Mouse (Mus musculus): ENCODE data around the gene Fcho2. TPM values are rescaled to one million over a fixed set of nuclear protein-coding genes. Genes with fewer than 3 reads are reported as not detected.

The Fcho2 gene
- total RNA-seq, 2 experiments from 2014 or later: 165 to 189 TPM

DNA sequence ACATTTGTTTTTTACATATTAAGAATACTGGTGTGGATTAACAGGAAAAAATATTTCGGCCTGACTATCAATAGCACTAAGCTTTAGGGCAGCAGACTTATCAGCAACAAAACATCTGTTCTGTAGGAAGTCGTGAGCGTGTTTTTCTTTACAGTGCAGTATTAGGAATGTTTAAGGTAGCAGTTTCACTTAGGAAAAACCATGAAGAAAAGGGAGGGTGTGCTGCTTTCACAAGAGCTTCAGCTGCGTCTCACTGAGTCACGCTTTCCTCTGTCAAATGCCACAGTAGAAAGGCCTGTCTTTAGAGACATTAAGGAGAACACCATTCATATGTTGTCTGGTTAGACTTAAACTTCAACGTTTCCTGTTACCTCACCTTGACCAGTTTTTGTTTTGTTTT is 5.1 kb downstream of the Fcho2 start:
- ATAC-seq (replicated peaks; ENCODE audit: low FRiP score, poor library complexity, severe bottlenecking): peak; percentile 80

GRCm38 (mm10) chr13:98809087-98809486 is 6.2 kb downstream of the Fcho2 start:
- ATAC-seq (replicated peaks; ENCODE audit: low FRiP score, poor library complexity, severe bottlenecking): no peak

GRCm38 (mm10) chr13:98804480-98804879 is 10.8 kb downstream of the Fcho2 start:
- no peak for ATAC-seq (replicated peaks; ENCODE audit: low FRiP score, poor library complexity, severe bottlenecking)

DNA sequence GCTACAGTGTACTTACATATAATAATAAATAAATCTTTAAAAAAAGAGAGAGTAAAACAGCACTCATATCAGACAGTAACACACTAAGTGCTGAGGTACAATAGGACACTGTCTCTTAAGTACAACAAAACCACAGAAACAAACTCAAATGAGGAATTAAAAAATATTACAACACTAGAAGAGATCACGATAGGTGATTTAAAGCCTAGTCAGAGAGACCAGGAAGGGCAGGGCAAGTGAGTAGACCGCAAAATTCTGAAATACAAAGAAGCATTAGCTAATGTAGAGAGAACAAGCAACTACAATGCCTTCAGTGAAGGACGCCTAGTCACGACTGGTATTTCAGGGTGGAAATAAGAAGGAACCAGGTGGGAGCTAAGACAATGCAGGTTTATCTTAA is 11.6 kb downstream of the Fcho2 start:
- no peak for ATAC-seq (replicated peaks; ENCODE audit: low FRiP score, poor library complexity, severe bottlenecking)

- no peak for ATAC-seq (replicated peaks; ENCODE audit: low FRiP score, poor library complexity, severe bottlenecking)
Observed at GRCm38 (mm10) chr13:98802957-98803356, 12.3 kb downstream of the Fcho2 start.

DNA sequence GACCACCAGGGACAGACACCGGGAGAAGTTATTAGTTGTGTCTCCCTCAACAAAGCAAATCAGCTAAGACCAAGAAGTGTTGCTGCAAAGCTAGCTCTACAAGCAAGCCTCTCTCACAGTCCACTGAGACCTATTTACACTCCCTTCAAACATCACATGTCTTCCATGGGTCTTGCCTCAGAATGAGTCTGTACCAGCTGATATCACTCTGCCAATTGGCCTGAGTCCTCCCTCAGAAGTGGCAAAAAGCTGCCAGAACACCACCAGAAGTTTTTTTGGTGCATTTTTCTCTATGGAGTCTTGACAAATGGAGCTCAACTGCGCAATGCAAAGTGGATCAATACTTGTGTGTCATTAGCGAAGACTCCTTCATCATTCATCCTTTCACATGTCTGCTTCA is 19.7 kb downstream of the Fcho2 start:
- no peak for ATAC-seq (replicated peaks; ENCODE audit: low FRiP score, poor library complexity, severe bottlenecking)

DNA sequence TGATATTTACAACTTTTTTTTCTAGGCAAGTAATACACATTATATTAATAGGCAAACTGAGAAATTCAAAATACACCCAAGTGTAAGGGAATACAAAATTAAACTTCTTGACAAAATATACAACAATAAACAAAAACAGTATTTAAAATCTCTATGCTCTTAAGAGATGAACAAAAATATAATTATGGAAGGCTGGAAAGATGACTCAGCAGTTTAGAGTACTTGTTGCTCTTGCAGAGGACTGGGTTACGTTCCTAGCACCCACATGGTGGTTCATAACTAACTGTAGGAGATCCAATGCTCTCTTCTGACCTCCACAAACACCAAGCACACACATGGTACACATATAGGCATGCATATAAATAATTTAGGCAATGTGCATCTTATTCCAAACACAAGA is 22.4 kb downstream of the Fcho2 start:
- ATAC-seq (replicated peaks; ENCODE audit: low FRiP score, poor library complexity, severe bottlenecking): no peak

- ATAC-seq (replicated peaks; ENCODE audit: low FRiP score, poor library complexity, severe bottlenecking): no peak
Observed at GRCm38 (mm10) chr13:98791693-98792092, 23.6 kb downstream of the Fcho2 start.

- ATAC-seq (replicated peaks; ENCODE audit: low FRiP score, poor library complexity, severe bottlenecking): no peak
Observed at GRCm38 (mm10) chr13:98786970-98787685, 28.1 kb downstream of the Fcho2 start.

- ATAC-seq (replicated peaks; ENCODE audit: low FRiP score, poor library complexity, severe bottlenecking): no peak
Observed at GRCm38 (mm10) chr13:98777959-98778358, 37.3 kb downstream of the Fcho2 start.

GRCm38 (mm10) chr13:98771484-98771883 is 43.8 kb downstream of the Fcho2 start:
- ATAC-seq (replicated peaks; ENCODE audit: low FRiP score, poor library complexity, severe bottlenecking): no peak

GRCm38 (mm10) chr13:98768329-98768728 is 46.9 kb downstream of the Fcho2 start:
- peak; percentile 71; the same call in 1 of the 2 replicates for ATAC-seq (replicated peaks; ENCODE audit: low FRiP score, poor library complexity, severe bottlenecking)

DNA sequence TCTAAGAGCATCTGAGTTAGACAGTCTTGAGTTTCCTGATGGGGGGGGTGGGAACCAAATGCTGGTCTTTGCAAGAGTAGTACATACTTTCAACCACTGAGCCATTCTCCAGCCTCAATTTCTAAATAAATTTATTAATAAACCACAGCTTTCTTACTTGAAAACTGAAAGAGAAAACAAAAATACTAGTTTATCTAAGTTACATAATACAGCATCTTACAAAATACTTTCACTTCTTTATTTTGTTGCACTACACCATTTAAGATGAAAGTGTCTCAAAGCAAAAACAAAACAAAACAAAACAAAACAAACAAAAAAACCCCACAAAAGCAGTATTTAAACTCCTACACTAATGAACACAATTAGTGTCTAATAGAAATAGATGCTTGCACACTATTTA is 53.5 kb downstream of the Fcho2 start:
- ATAC-seq (replicated peaks; ENCODE audit: low FRiP score, poor library complexity, severe bottlenecking): no peak

DNA sequence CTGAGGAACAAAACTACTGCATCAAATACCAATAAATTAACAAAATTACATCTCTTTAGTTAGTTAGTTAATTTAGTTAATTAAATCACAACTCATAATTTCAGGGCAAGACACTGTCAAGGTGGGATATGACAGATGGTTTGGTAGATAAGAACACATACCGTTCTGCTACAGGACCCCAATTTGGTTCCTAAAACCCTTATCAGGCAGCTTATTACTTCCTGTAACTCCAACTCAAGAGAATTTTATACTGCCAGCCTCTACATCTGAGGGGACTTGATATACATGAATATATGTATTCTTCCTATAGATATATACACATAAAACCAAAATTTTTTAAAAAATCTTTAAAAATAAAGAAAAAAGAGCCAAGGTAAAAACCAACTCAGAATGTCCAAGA is 59.4 kb downstream of the Fcho2 start:
- ATAC-seq (replicated peaks; ENCODE audit: low FRiP score, poor library complexity, severe bottlenecking): no peak

DNA sequence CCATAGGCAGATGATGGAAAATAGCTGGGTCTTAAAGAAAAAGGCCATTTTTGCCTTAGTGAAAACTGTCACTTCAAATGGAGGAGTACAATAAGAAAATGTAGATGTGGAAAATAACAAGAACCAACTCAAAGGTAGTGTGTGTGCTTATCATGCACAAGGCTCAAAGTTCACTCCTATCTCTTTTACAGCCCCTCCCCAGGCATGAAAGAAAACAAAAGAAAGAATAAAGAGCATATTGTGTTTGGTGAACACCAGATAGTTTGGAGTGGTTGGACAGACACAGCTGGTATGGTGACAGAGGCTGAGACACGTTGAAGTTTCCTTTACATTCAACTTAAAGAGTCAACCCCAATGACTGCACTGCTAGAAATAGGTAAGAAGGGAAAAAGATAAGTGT is 70.6 kb downstream of the Fcho2 start:
- no peak for ATAC-seq (replicated peaks; ENCODE audit: low FRiP score, poor library complexity, severe bottlenecking)

GRCm38 (mm10) chr13:98743829-98744228 is 71.4 kb downstream of the Fcho2 start:
- ATAC-seq (replicated peaks; ENCODE audit: low FRiP score, poor library complexity, severe bottlenecking): no peak; the same call in 1 of the 2 replicates

GRCm38 (mm10) chr13:98743214-98743613 is 72.0 kb downstream of the Fcho2 start:
- ATAC-seq (replicated peaks; ENCODE audit: low FRiP score, poor library complexity, severe bottlenecking): no peak

- no peak for ATAC-seq (replicated peaks; ENCODE audit: low FRiP score, poor library complexity, severe bottlenecking)
Observed at GRCm38 (mm10) chr13:98738213-98738612, 77.0 kb downstream of the Fcho2 start.

- no peak for ATAC-seq (replicated peaks; ENCODE audit: low FRiP score, poor library complexity, severe bottlenecking)
Observed at GRCm38 (mm10) chr13:98733292-98733691, 82.0 kb downstream of the Fcho2 start.

- no peak for ATAC-seq (replicated peaks; ENCODE audit: low FRiP score, poor library complexity, severe bottlenecking)
Observed at GRCm38 (mm10) chr13:98729271-98730062, 85.8 kb downstream of the Fcho2 start.

DNA sequence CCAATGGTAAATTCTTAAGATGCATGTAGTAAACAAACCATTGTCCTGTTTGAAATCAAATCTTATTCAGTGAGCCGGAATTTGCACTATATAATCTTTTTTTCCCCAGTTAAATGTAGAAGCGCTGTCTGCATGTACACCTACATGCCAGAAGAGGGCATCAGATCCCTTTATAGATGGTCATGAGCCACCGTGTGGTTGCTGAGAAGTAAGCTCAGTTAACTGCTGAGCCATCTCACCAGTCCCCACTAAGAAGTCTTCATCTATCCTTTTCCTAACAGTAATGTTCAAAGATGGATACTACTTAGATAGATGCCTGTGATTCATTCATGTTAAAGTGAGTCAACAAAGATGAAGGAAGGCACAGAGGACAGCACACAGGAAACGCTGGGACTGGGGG is 88.8 kb downstream of the Fcho2 start:
- no peak; the same call in 1 of the 2 replicates for ATAC-seq (replicated peaks; ENCODE audit: low FRiP score, poor library complexity, severe bottlenecking)
